Mouse (Mus musculus) cerebellum, adult 18-20 months (tissue): ENCODE results near the gene Olfr1150-ps1.

Experiments used
- DNase-seq, 2 experiments: peaks; one replicate each; pipeline ENCODE4 v3.0.0; 2021

The Olfr1150-ps1 gene

GRCm38 (mm10) chr2:87843693-87844092 is at the start of gene Olfr1150-ps1:
Gene Olfr1150-ps1 (plus strand): TSS chr2:87843993.
- no peak for DNase-seq

GRCm38 (mm10) chr2:87800292-87800691 is 43.5 kb upstream of the Olfr1150-ps1 start, which contains the start of gene Olfr1143:
Gene Olfr1143 (plus strand): TSS chr2:87800592.
- no peak for DNase-seq

GRCm38 (mm10) chr2:87809522-87809921 is 34.3 kb upstream of the Olfr1150-ps1 start, which contains the start of gene Olfr1145:
Gene Olfr1145 (plus strand): TSS chr2:87809822.
- DNase-seq = no peak

- DNase-seq = no peak
Observed at GRCm38 (mm10) chr2:87830233-87830632, 13.6 kb upstream of the Olfr1150-ps1 start, which contains the start of gene Olfr1148. Gene Olfr1148 (plus strand): TSS chr2:87830533.

GRCm38 (mm10) chr2:87855562-87855961 is 11.8 kb downstream of the Olfr1150-ps1 start, which contains the start of gene Olfr1151:
Gene Olfr1151 (plus strand): TSS chr2:87855862.
- DNase-seq = no peak

GRCm38 (mm10) chr2:87866192-87866591 is 22.4 kb downstream of the Olfr1150-ps1 start, which contains the start of gene Olfr1152:
Gene Olfr1152 (plus strand): TSS chr2:87866492.
- DNase-seq = no peak

- DNase-seq = no peak
Observed at GRCm38 (mm10) chr2:87894662-87895061, 50.9 kb downstream of the Olfr1150-ps1 start, which contains the start of gene Olfr1153. Gene Olfr1153 (plus strand): TSS chr2:87894962.
